Mouse (Mus musculus): Measurements from ENCODE around the gene Rnf185. TPM values are rescaled to one million over a fixed set of nuclear protein-coding genes. Genes with fewer than 3 reads are reported as not detected.

Gene Rnf185
- total RNA-seq, 2 experiments from 2014 or later: 26.6 to 29.1 TPM

DNA sequence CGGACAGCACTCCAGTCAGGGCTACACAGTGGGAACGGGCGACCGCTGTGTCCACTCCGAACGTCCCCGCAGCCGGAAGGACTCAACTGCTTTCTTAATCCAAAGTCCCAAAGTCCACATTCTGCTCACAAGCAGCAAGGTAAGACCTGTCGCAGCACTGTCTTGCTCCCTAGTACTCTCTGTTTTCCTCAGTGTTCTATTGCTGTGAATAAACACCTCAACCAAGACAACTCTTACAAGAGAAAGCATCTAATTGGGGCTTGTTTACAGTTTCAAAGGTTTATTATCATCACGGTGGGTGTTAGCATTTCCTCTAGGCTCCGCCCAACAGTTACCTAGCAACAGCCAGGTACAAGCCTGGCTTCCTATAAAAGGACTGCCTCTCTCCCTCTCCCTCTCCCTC, 19.3 kb upstream of the Rnf185 start:
- Histone ChIP-seq H3K4me3 (no peak overlapping the region), H3K27ac (no peak overlapping the region)
- no peak for TF ChIP-seq CTCF (conservative IDR thresholded peaks at IDR 0.05)
- no peak for DNase-seq (ENCODE audit: low spot score in 2 of 2)

DNA sequence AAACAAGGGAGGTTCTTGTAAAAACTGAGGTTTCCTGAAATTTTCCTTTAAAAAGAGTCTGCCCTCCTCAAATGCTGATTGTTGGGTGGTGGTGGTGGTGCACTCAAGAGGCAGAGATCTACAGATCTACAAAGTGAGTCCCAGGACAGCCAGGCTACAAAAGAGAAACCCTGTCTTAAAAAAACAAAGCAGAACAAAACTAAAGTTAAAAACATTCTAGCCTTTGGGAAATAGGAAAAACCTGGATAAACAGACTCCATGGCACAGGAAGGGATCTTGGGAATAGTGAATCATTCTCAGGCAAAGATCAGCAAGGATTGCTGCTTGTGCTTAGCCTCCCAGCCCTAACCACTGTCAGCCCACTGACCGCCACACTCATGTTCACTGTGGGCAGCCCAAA, 10.7 kb upstream of the Rnf185 start:
- DNase-seq (ENCODE audit: low spot score in 2 of 2): no peak
- no peak for TF ChIP-seq CTCF (conservative IDR thresholded peaks at IDR 0.05)
- Histone ChIP-seq H3K4me3 (no peak overlapping the region), H3K27ac (no peak overlapping the region)

DNA sequence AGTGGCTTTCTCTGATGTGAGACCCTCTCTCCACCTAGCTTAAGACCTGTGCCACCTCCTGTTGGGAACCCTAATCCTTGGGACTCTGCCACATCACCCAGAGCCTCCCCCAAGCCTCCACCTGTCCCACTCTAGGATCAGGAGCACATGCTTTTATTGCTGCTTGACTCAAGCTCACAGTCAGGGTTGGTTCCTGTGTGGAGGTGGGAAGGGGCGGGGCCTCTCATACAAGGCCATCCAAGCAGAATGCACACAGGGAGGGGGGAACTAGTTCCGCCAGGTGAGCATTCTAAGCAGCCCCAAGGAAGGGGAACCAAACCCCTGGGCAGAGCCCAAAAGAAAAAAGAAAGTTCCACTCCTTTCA, 6.9 kb upstream of the Rnf185 start:
- Histone ChIP-seq H3K4me3 (no peak overlapping the region), H3K27ac (no peak overlapping the region)
- DNase-seq (ENCODE audit: low spot score in 2 of 2): no peak
- no peak for TF ChIP-seq CTCF (conservative IDR thresholded peaks at IDR 0.05)

DNA sequence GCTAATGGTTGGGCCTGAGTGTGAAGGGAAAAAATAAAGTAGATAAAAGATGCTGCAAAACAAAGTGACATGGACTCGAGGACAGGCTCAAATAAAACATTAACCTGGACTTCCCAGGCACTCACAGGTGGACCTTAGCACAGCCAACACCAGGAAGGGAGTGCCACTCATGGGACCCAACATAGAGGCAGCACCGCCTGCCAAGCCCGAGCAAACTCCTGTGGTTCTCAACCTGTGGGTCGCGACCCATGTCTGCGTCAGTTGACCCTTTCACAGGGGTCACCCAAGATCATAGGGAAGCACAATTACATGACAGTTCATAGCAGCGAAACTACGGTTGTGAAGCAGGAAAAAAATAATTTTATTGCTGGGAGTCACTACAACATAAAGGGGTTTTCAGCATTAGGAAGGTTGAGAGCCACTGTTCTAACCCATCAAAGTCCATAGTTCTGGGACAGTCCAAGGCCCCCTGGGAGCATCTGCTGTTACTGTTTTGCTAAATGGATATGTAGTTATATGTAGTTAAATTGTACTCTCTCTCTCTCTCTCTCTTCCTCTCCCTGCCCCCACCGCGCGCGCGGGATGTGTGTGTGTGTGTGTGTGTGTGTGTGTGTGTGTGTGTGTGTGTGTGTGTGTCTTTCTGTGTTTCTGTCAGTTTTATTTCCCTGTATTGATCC, 6.4 kb upstream of the Rnf185 start:
- no peak for TF ChIP-seq CTCF (conservative IDR thresholded peaks at IDR 0.05)
- no peak for DNase-seq (ENCODE audit: low spot score in 2 of 2)
- Histone ChIP-seq H3K27ac (no peak overlapping the region), H3K4me3 (no peak overlapping the region)

DNA sequence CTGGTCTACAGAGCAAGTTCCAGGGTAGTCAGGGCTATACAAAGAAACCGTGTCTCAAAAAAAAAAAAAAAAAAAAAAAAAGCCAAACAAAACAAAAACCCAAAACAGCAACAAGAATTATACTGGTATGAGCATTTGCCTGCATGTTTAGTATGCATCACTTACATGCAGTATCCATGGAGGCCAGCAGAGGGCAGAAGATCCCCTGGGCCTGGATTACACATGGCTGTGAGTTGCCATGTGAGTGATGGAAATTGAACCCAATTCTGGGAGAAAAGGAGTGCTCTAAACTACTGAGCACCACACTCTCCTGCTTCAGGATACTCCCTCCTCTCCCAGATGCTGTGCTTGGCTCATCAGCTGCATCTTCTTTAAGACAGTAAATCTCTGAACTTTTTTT, 4.2 kb upstream of the Rnf185 start:
- TF ChIP-seq CTCF (conservative IDR thresholded peaks at IDR 0.05): peak; percentile 84
- DNase-seq (ENCODE audit: low spot score in 2 of 2): peak; percentile 50 to 79
- H3K4me3 ChIP-seq: no peak overlapping the region
- no peak overlapping the region for H3K27ac ChIP-seq

DNA sequence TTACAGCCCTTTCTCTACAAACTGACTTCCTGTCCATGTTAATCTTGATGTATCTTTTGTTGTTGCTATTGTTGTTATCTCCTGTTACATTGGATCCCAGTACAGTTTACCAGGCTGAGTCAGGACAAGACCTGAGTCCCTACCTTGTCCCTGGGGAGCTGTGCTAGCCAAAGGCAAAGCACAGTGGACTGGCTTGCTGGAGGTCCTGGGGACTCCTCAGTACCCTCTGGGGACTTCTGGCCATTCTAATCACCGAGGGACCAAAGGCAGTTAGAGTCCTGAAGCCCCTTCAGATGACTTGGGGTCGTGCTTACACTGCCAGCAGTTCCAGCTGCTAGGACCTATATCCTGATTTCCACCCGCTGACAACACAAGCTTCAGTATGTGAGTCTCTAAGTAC, 2.3 kb upstream of the Rnf185 start:
- H3K4me3 ChIP-seq: no peak overlapping the region
- DNase-seq (ENCODE audit: low spot score in 2 of 2): no peak
- no peak for TF ChIP-seq CTCF (conservative IDR thresholded peaks at IDR 0.05)

DNA sequence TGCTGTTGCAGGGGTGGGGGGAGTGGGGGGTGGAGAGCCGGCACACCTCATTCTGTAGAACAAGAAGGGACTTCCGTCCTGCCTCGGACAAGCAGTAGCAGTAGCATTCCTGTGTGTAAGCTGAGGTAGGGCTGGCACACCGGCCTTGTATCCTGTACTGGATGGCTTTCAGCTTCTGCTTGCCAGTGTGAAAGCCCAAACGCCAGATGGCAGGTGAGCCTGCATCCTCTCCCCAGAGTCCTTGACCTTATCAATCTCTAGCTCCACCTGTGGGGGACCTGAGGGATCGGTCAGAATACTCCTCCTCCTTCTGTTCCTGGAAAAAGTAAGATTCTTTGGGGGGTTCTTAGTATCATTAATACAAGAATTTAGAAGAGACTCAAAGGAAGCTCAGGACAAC, 1.3 kb upstream of the Rnf185 start:
- H3K4me3 ChIP-seq: peak overlapping the region; percentile 100; the same call in 1 of the 2 replicates

More for the DNA sequence above, 2.3 kb upstream of the Rnf185 start:
- H3K27ac ChIP-seq: no peak overlapping the region

DNA sequence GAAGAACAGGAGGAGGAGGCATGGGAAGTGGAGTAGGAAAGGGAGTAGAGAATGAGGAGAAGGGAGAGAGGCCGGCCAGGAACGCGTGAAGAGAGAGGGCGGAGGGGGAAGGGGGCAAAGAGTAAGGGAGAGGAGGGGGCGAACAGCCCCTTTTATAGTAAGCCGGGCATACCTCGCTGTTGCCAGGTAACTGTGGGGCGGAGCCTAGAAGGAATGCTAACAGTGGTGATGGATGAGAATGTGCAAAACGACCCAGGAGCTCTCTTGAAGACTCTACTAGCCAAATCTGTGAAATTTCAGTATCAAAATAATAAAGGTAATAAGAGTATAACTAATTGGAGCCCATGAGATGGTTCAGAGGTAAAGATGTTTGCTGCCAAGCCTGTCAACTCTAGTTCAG, 606 bp upstream of the Rnf185 start:
- Histone ChIP-seq H3K27ac (peak overlapping the region; percentile 96), H3K4me3 (peak overlapping the region; percentile 100)
- peak in 1 of 2 experiments; percentile 21 for DNase-seq (ENCODE audit: low spot score in 2 of 2)
- no peak for TF ChIP-seq CTCF (conservative IDR thresholded peaks at IDR 0.05)

More for the DNA sequence above, 1.3 kb upstream of the Rnf185 start:
- peak overlapping the region; percentile 96; the same call in 1 of the 2 replicates for H3K27ac ChIP-seq
- TF ChIP-seq CTCF (conservative IDR thresholded peaks at IDR 0.05): peak; percentile 49
- no peak for DNase-seq (ENCODE audit: low spot score in 2 of 2)

DNA sequence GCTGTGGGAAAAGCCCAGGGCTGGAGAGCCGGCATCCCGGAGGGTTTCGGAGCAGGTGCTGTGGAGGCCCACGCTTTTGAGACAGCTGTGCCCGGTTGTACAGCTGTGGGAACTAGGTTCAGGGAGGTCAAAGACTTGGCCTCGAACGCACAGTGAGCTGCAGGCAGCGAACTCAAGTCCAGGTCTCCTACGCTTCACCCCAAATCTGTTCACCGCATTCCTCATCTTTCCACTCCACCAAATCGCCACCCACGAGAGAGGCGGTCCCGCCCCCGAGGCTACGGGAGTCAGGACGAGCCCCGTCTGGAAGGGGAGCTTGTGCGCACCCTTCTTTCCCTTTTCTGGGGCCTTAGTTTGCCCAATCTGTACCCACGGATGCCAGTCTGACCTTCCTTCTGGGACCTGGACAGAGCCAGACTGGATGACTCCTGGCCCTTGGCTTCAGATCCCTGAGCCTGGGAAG, 431 bp downstream of the Rnf185 start:
- H3K27ac ChIP-seq: peak overlapping the region; percentile 96
- TF ChIP-seq CTCF (conservative IDR thresholded peaks at IDR 0.05): no peak
- DNase-seq (ENCODE audit: low spot score in 2 of 2): peak; percentile 50 to 60
- H3K4me3 ChIP-seq: peak overlapping the region; percentile 100

DNA sequence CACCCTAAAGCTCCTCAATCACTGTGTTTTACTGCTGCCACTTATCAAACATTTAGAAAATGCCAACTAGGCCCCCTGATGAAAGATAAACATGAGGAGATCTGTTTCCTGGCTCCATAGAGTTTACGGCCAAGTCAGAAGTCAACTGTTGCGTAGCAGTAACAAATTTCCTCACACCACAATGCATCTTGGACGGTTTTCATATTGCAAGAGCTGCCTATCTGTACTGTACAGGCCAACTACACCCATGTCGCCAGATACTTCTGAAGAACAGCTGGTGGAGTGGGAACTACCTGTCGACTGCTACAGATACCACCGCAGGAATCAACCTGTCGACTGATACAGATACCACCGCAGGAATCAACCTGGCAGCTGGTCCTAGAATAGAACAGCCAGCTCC, 7.3 kb downstream of the Rnf185 start:
- DNase-seq (ENCODE audit: low spot score in 2 of 2): no peak
- Histone ChIP-seq H3K4me3 (no peak overlapping the region), H3K27ac (no peak overlapping the region)
- no peak for TF ChIP-seq CTCF (conservative IDR thresholded peaks at IDR 0.05)

DNA sequence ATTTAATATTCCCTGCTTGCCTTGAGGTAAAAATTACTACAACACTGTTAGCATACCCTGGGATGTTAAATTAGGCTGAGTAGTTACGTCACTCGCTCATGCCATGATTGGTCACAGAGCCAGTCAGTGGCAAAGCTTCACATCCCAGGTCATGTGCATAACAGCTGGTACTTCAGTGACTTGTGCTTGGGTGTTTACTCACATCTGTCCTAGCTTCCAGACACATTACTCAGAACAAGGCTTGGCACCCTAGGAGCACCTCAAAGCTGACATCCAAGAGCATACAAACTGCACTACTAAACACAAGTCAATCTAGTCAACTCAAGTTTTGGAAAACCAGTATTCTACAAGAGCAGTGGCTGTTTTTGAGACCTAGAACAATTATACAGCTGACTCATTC, 9.1 kb downstream of the Rnf185 start:
- TF ChIP-seq CTCF (conservative IDR thresholded peaks at IDR 0.05): no peak
- Histone ChIP-seq H3K27ac (no peak overlapping the region), H3K4me3 (no peak overlapping the region)
- no peak for DNase-seq (ENCODE audit: low spot score in 2 of 2)

DNA sequence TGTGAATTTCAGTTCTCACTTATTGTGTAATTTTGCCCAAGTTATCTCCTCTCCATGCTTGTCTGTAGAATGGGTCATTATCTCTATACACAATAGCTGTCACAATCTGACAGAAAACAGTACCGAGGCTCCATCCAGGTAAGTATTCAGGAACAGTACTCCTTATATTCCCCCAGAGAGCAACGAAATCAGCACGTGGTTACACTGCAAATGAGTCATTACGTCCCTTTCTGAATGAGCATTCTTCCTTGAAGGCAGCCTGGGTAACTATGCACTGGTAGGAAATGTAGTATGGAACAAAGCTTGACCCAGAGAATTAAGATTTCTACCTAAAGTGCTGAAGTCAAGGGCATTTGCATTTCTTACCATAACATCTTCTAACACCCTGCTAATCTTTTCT, 9.5 kb downstream of the Rnf185 start:
- no peak for TF ChIP-seq CTCF (conservative IDR thresholded peaks at IDR 0.05)
- no peak overlapping the region for H3K27ac ChIP-seq

DNA sequence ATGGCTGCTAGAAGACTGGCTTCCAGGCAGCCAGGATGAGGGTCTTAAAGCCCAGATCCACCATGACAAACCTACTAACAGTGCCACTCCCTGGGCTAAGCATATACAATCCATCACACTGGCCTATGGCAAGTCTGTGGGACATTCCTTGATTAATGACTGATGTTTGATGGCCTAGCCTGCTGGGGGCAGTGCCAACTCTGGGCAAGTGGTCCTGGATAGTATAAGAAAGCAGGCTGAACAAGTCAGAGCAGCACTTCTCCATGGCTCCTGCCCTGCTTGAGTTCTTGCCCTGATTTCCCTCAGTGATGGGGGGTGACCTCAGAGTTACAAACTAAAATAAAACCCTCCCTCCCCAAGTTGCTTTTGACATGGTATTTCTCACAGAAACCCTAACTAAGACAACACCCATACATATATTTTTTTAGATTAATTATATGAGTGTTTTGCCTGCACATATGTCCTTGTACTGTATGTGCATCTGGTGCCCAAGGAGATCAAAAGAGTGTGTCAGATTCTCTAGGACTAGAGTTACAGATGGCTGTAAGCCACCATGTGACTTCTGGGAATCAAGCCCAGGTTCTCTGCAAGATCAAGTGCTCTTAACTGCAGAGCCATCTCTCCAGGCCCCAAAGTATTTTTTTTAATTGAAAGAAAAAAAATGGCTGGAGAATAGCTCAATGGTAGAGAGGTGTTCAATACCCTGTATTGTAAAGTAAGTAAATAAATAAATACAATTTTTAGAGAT, 10.3 kb downstream of the Rnf185 start:
- H3K27ac ChIP-seq: no peak overlapping the region
- no peak overlapping the region for H3K4me3 ChIP-seq
- TF ChIP-seq CTCF (conservative IDR thresholded peaks at IDR 0.05): no peak
- peak; percentile 11 to 28 for DNase-seq (ENCODE audit: low spot score in 2 of 2)

More for the DNA sequence above, 9.5 kb downstream of the Rnf185 start:
- DNase-seq (ENCODE audit: low spot score in 2 of 2): no peak
- no peak overlapping the region for H3K4me3 ChIP-seq

DNA sequence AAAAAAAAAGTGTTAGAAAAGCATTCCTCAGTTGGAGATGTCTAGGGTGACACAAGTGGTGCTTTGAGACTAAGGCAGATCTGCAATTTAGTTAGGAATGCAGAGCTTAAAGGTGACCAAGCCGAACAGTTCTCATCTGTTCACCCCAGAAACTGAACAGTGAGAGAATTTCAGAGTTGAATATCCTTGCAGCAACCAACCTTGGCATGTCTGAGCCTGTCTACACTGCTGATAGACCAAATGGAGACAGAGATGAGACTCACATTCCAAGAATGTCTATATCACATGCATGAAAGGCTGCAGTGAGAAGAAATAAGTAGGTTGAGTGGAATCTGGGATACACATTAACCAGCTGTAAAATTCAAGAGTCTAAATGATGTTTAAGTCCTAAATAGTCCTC, 14.5 kb downstream of the Rnf185 start:
- H3K27ac ChIP-seq: no peak overlapping the region
- DNase-seq (ENCODE audit: low spot score in 2 of 2): no peak
- no peak for TF ChIP-seq CTCF (conservative IDR thresholded peaks at IDR 0.05)
- no peak overlapping the region for H3K4me3 ChIP-seq

Measured in layer of hippocampus, adult 2 months (tissue).